Mouse (Mus musculus) brain, embryonic 18.5 days (tissue): ENCODE measurements at regions not wholly inside any gene's neighbourhood (a gene's known extent, or its start where the extent isn't known, plus 50 kb on each side); places are given as distances from the start of the nearest gene placed in this dataset.
"Not testable (repeated sequence)": the region's sequence is repeated elsewhere in the genome, so short reads cannot be mapped to it uniquely, and the experiment has no call there.

ENCODE experiments used
- DNase-seq: peaks from one replicate; pipeline ENCODE4 v3.0.0-alpha.2; 2012; ENCODE audit warnings: low read depth, low spot score

DNA sequence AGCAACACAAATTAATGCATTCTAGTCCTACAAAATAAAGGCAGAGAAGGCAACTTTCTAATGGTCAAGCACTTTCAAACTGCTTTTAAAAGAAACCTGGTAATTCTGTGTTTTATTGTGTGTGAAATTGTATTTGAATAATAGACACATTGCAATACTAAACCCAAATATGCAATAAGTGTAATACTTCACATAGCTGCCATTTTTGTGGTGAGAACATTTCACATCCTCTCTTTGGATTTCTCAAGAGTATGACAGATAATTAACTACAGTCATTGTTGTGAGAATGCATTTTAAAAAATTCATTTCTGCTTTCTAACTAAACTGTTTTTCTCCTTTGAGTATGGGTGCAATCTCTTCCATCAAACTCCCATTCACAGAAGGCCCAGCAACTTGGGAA, 256.4 kb downstream of the Sema3d start:
- no peak for DNase-seq

DNA sequence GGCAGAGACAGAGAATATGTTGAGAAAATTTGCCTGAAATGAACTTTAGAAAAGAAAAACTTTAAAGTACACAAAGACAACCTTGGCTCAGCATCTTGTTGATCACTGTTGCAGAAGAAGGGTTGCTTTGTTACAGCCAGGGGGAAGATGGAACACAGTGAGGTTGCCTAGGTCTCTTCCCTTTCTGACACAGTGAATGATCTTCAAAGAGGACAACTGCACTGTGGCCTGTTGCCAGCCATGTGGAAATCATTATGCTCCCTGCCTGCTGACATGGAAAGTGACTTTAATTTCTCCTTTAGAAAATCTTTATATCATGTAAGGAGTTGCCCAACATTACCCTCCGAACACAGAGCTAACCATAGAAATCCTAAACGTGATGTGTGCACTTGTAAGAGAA, 263.1 kb downstream of the Sema3d start:
- DNase-seq = no peak

GRCm38 (mm10) chr5:12673666-12674065, 290.5 kb downstream of the Sema3d start:
- no peak for DNase-seq

DNA sequence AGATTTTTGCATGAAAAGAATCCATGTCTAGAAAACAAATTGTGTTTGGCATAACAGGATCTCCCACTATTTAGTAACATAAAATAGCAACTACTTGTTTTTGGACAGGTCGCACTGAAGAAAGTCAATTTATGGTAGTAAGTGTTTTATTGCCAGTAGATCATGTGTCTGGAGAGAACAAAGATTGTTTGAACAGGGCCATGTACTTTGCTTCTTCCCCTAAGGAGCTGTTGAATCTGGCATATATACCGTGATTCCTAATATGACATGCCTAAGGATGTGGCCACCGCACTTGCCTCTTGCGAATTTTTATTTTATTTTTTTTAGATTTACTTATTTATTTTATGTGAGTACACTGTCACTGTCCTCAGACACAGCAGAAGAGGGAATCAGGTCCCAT, 290.9 kb downstream of the Sema3d start:
- DNase-seq = no peak

DNA sequence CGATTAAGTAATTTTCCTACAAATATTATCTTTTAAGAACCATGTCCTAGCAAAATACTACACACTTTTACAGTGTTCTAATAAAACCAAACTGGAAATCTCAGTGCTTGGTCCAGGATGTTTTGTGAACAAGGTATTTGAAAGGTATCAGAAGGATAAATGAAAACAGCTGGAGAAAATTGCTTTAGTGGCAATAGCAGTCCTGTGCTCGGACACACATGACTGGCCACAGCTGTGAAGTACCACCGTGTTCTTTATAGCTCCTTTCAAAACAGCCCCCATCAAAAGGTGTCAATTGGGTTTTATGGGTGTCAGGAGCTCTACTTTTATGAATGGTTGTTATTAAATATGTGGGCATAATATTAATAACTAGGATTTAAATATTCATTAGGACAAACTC, 293.5 kb downstream of the Sema3d start:
- DNase-seq = no peak

GRCm38 (mm10) chr5:12714894-12715293, 331.7 kb downstream of the Sema3d start:
- peak; percentile 6 for DNase-seq

GRCm38 (mm10) chr5:12751514-12751913, 368.3 kb downstream of the Sema3d start:
- DNase-seq = no peak

GRCm38 (mm10) chr5:12759634-12760033, 365.6 kb upstream of the Sema3a start:
- no peak for DNase-seq

DNA sequence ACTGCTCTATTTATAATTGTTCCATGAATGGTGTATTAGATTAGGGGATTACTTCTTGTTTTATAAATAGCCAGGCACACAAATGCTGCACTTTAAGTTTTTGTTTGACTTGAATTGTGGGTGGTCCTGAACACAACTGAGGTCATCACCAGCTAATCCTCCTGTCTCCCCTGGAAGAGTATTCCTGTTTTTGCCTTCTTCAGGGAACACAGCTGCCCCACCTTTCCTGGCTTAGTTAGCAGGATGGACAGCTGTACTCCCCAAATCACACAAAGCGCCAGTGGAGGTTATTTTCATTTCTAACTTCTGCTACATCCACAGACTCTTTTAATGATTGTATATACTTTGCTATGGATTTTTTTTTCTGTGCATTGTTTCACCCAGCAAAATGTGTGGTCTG, 357.8 kb upstream of the Sema3a start:
- DNase-seq = no peak

- no peak for DNase-seq
Measured at GRCm38 (mm10) chr5:12782681-12783080, 342.5 kb upstream of the Sema3a start.

DNA sequence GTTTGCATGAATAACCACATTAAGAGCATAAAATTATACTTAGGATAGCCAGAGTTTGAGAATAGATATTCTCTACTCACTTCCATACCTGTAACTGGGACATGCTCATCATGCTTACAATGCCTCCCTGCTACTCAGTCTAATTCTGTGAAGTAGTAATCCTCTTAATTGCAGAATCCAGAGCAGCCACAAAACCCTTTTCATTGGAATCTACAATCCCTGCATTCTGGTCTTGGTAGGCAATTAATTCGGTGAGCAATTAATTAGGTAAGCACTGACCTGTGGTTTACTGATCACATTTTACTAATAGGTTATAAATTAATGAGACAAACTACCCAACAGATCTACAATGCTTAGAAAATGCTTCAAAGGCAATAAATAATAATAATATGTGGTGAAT, 316.5 kb upstream of the Sema3a start:
- DNase-seq = no peak

DNA sequence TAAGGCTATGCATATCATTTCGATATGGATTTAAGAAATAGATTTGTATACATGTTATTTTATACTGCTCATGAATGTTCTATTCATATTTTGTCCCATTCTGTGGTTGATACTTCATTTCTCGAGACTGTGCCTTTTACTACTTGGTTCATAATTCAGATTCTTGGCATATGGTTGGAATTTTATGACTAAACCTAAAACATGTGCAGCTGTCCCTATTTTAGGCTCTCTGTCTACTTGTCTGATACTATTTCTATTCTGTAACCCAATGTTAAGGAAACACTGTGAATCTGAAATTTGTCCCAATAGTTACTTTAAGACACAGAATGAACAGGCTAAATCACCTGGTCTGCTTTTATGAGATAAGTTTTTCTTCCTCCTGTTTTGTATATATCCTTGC, 315.3 kb upstream of the Sema3a start:
- no peak for DNase-seq

DNA sequence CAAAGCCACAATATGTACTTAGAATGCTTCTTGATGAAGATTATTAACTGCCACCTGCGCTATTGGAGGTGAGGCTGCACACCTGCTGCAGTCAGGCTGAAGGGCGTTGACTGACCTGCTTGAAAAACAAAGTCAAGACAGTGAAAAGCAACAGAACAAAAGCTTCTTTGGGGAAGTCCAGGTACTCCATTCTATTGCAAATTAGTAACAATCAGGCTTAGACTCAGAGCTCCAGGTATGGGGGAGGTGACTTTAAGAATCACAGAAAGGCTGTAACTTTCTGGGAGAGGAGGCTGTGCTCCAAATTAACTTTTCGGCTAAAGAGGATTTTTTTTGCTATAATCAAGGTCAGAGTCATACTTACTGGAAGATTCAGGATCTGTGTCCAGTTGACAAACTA, 278.0 kb upstream of the Sema3a start:
- not testable (repeated sequence) for DNase-seq

GRCm38 (mm10) chr5:12856869-12857268, 268.3 kb upstream of the Sema3a start:
- no peak for DNase-seq

DNA sequence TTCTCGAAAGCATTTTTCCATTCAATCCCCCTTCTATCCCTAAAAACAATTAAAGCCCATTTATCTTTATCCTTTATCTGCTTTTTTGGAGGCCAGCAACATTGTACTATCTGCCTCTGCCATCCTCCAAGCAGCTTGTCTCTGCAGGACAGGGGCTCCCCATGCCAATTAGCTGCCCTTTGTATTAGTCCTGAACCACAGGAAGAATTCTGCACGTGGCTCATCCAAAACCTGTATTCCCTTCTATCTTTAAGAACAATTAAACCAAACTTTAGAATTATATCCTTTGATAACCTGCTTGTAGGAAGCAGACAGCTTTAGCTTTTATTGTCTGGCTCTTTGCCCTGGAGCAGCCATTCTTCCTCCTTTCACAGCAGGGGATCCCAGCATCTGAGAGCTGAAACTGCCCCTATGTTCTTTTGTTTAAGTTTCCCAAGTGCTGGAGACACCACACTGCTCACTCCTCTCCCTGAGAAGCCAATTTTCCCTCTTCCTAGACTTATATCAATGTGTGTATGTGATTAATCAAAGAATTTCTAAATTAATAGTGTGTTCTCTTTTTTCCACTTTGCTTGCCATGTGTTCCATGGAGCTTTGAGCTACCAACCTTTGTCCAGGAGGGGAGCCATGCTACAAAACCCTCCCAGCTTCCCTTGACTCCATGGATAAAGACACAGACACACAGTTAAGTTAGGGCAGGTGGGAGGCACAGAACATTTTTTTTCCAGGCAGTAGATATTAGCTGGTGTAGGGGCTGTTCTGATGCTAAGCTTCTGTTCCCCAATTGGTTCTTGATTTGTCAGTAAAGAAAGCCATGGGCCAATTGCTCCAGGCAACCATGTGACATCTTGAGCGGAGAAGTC, 256.6 kb upstream of the Sema3a start:
- no peak for DNase-seq

DNA sequence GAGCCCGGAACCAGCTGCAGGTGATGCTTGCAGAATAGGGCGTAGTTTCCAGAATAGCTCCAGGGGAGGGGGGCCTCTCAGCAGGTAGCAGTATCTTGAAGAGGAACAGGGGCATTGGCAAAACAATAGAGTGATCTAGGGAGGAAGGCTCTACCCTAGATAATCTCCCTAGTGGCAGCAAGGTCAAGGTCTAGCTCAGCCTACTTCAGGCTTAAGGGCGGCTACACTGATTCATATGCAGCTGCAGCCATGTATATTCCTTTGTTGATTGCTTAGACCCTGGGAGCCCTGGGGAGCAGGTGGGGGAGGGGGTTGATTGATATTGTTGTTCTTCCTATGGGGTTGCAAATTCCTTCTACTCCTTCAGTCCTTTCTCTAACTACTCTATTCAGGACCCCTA, 252.3 kb upstream of the Sema3a start:
- DNase-seq = no peak

DNA sequence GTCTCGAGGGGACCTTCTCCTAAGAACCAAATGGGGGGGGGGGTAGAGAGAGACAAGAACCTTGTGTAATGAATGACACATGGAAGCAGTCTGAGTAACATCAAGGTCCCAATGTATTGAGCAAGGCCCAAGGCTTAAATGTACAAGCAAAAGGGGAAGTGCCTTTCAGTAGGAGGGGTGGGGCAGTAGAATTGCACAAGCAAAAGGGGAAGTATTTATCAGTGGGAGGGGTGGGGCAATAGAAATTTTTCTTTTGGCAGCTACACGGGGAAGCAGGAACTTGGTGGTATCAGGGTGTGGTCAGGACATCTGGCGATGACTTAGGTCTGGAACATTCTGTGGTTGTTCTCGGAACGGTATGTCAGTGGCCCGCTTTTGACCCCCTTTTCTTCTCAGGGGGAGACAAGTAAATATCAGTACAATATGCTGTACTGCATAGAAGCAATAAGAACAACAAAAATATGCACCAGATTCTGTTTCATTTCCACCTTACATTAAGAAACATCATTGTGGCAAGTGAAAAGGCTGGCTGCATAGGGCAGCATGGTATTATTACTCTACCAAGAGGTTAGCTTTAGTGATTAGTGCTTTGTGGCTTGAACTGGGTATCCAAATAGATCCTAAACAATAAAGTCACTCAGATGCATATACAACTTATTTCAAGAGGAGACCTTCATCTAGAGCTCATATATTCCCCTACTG, 247.5 kb upstream of the Sema3a start:
- DNase-seq = no peak

GRCm38 (mm10) chr5:12892333-12892732, 232.9 kb upstream of the Sema3a start:
- DNase-seq = no peak

DNA sequence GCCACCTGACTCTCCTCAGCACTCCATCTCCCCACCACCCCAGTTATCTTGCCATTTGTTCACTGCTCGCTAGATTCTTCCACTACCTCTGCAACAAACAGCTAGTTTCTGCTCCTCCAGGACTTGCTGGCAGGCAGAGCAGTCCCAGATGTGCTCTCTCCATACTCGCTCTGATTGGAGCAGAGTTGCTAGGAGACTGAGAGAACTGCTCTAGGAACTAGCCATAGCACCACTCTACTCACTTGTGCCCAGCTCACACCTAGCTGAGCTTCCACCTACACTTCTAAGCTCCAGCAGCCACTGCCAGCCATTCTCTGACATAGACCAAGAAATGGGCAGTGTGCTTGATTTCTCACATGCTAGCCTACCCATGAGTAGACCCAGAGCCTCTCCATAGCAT, 230.6 kb upstream of the Sema3a start:
- DNase-seq = no peak

- DNase-seq = no peak
Measured at GRCm38 (mm10) chr5:12910741-12911140, 214.5 kb upstream of the Sema3a start.

DNA sequence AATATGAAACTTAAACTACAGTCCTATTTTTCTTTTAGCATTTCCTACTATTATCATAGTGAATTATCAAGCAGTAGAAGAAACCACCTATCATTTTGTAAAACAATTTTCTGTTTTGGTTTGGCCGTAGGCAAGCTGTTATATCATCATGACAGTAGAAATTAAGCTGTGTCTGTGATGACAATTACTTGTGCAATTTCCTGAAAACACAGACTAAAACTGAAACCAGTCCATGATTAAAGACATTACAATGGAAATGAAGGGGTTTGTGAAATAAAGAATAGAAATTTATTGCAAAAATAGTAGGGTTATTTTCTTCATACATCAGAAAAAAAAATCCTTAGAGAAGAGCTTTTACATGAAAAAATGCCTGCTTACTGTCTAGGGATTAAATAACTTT, 210.8 kb upstream of the Sema3a start:
- DNase-seq = no peak

GRCm38 (mm10) chr5:12919335-12919734, 205.9 kb upstream of the Sema3a start:
- no peak for DNase-seq

GRCm38 (mm10) chr5:12922889-12923288, 202.3 kb upstream of the Sema3a start:
- no peak for DNase-seq
